Mouse (Mus musculus): ENCODE data around the gene Tnfrsf1b.

The Tnfrsf1b gene

GRCm38 (mm10) chr4:145221379-145221778 lies 25.3 kb downstream of the Tnfrsf1b start:
- in situ Hi-C loops (cut with MseI, MboI), result loop anchor here (25.0 kb wide), 1 partner anchor 266 kb away; no protein-coding TSS in a partner anchor

- in situ Hi-C loops (cut with MseI, MboI), result loop anchor here (25.0 kb wide), 1 partner anchor 267 kb away; no protein-coding TSS in a partner anchor
Measured at GRCm38 (mm10) chr4:145220001-145220400, 26.7 kb downstream of the Tnfrsf1b start.

GRCm38 (mm10) chr4:145219240-145219985 lies 27.3 kb downstream of the Tnfrsf1b start:
- in situ Hi-C loops (cut with MseI, MboI), result loop anchor here (25.0 kb wide), 1 partner anchor 268 kb away; no protein-coding TSS in a partner anchor

- in situ Hi-C loops (cut with MseI, MboI), result loop anchor here (25.0 kb wide), 1 partner anchor 269 kb away; no protein-coding TSS in a partner anchor
Measured at GRCm38 (mm10) chr4:145217837-145218236, 28.8 kb downstream of the Tnfrsf1b start.

GRCm38 (mm10) chr4:145217046-145217445 lies 29.6 kb downstream of the Tnfrsf1b start:
- in situ Hi-C loops (cut with MseI, MboI), result loop anchor here (25.0 kb wide), 1 partner anchor 270 kb away; no protein-coding TSS in a partner anchor

GRCm38 (mm10) chr4:145215396-145215795 lies 31.3 kb downstream of the Tnfrsf1b start:
- in situ Hi-C loops (cut with MseI, MboI), result loop anchor here (25.0 kb wide), 1 partner anchor 272 kb away; no protein-coding TSS in a partner anchor

GRCm38 (mm10) chr4:145214786-145215174 lies 31.9 kb downstream of the Tnfrsf1b start:
- in situ Hi-C loops (cut with MseI, MboI), result loop anchor here (5.0 to 25.0 kb wide), 3 partner anchors 58 to 273 kb away; no protein-coding TSS in a partner anchor

- in situ Hi-C loops (cut with MseI, MboI), result loop anchor here (5.0 to 25.0 kb wide), 3 partner anchors 58 to 273 kb away; no protein-coding TSS in a partner anchor
Measured at GRCm38 (mm10) chr4:145213999-145214785, 32.5 kb downstream of the Tnfrsf1b start.

- in situ Hi-C loops (cut with MseI, MboI), result loop anchor here (5.0 to 25.0 kb wide), 3 partner anchors 61 to 276 kb away; no protein-coding TSS in a partner anchor
Measured at GRCm38 (mm10) chr4:145211076-145211475, 35.6 kb downstream of the Tnfrsf1b start.

GRCm38 (mm10) chr4:145210564-145210963 lies 36.1 kb downstream of the Tnfrsf1b start:
- in situ Hi-C loops (cut with MseI, MboI), result loop anchor here (5.0 to 25.0 kb wide), 3 partner anchors 62 to 277 kb away; no protein-coding TSS in a partner anchor

- in situ Hi-C loops (cut with MseI, MboI), result loop anchor here (5.0 to 25.0 kb wide), 3 partner anchors 63 to 278 kb away; no protein-coding TSS in a partner anchor
Measured at GRCm38 (mm10) chr4:145209690-145210088, 37.0 kb downstream of the Tnfrsf1b start.

GRCm38 (mm10) chr4:145209076-145209689 lies 37.5 kb downstream of the Tnfrsf1b start:
- in situ Hi-C loops (cut with MseI, MboI), result loop anchor here (25.0 kb wide), 1 partner anchor 278 kb away; no protein-coding TSS in a partner anchor

GRCm38 (mm10) chr4:145207718-145208371 lies 38.8 kb downstream of the Tnfrsf1b start:
- in situ Hi-C loops (cut with MseI, MboI), result loop anchor here (25.0 kb wide), 1 partner anchor 279 kb away; no protein-coding TSS in a partner anchor

GRCm38 (mm10) chr4:145204779-145205178 lies 41.9 kb downstream of the Tnfrsf1b start:
- in situ Hi-C loops (cut with MseI, MboI), result loop anchor here (25.0 kb wide), 1 partner anchor 283 kb away; no protein-coding TSS in a partner anchor

- in situ Hi-C loops (cut with MseI, MboI), result loop anchor here (25.0 kb wide), 1 partner anchor 284 kb away; no protein-coding TSS in a partner anchor
Measured at GRCm38 (mm10) chr4:145203305-145203704, 43.4 kb downstream of the Tnfrsf1b start.

- in situ Hi-C loops (cut with MseI, MboI), result loop anchor here (25.0 kb wide), 1 partner anchor 286 kb away; no protein-coding TSS in a partner anchor
Measured at GRCm38 (mm10) chr4:145201424-145201823, 45.2 kb downstream of the Tnfrsf1b start.

- in situ Hi-C loops (cut with MseI, MboI), result loop anchor here (25.0 kb wide), 1 partner anchor 287 kb away; no protein-coding TSS in a partner anchor
Measured at GRCm38 (mm10) chr4:145199982-145200699, 46.5 kb downstream of the Tnfrsf1b start.

GRCm38 (mm10) chr4:145196586-145196985 lies 50.1 kb downstream of the Tnfrsf1b start:
- in situ Hi-C loops (cut with MseI, MboI), result no loop called here

- in situ Hi-C loops (cut with MseI, MboI), result no loop called here
Measured at GRCm38 (mm10) chr4:145195172-145195571, 51.5 kb downstream of the Tnfrsf1b start.

All from mouse trophoblast stem cell (cell line).